Mouse (Mus musculus): Measurements from ENCODE around the gene Pdcd6ip.

- TF ChIP-seq CTCF (IDR thresholded peaks at IDR 0.05; ENCODE audit: low read depth, low read length) (no peak), GATA1 (IDR thresholded peaks at IDR 0.05; ENCODE audit: borderline replicate concordance, low read length) (no peak), TAL1 (conservative IDR thresholded peaks at IDR 0.05; ENCODE audit: low read depth, low read length) (no peak), GATA2 (IDR thresholded peaks at IDR 0.05; ENCODE audit: borderline replicate concordance, low read depth, low read length) (no peak)
Observed at GRCm38 (mm10) chr9:113670857-113671106, 37.3 kb downstream of the Pdcd6ip start.
